Mouse (Mus musculus): ENCODE data around the gene Hba-a2. TPM values are rescaled to one million over a fixed set of nuclear protein-coding genes. Genes with fewer than 3 reads are reported as not detected.
A peak's percentile ranks its signal among the peaks of the same experiment; 100 is the strongest.

Gene Hba-a2
- polyA plus RNA-seq, 1 experiment = 108 TPM

GRCm38 (mm10) chr11:32307006-32307405, 10.7 kb downstream of the Hba-a2 start:
- Histone ChIP-seq H3K27me3 (ENCODE audit: control insufficient read depth, insufficient read depth, low read length) (no peaks in the 10 kb centered on the region), H3K4me3 (ENCODE audit: low read depth, low read length) (no peak overlapping the region), H3K27ac (ENCODE audit: insufficient read depth, low read depth, low read length) (no peak overlapping the region), H3K4me1 (ENCODE audit: control insufficient read depth, insufficient read depth, insufficient read length, low read length) (no peaks in the 10 kb centered on the region), H3K36me3 (ENCODE audit: control insufficient read depth, insufficient read depth, low read length) (no peaks in the 10 kb centered on the region)
- TF ChIP-seq POLR2A (IDR thresholded peaks at IDR 0.05; ENCODE audit: low read depth, low read length) (no peak), CTCF (IDR thresholded peaks at IDR 0.05; ENCODE audit: extremely low read depth, insufficient read length, insufficient replicate concordance, low read depth, low read length) (no peak)
- 71% methylated on average over 1 of the region's 1 CpGs for WGBS

- H3K4me3 ChIP-seq (ENCODE audit: low read depth, low read length) = no peak overlapping the region
- no peak for TF ChIP-seq POLR2A (IDR thresholded peaks at IDR 0.05; ENCODE audit: low read depth, low read length)
- TF ChIP-seq CTCF (IDR thresholded peaks at IDR 0.05; ENCODE audit: extremely low read depth, insufficient read length, insufficient replicate concordance, low read depth, low read length) = no peak
- no peaks in the 10 kb centered on the region for H3K36me3 ChIP-seq (ENCODE audit: control insufficient read depth, insufficient read depth, low read length)
- H3K27me3 ChIP-seq (ENCODE audit: control insufficient read depth, insufficient read depth, low read length) = no peaks in the 10 kb centered on the region
- no peak overlapping the region for H3K27ac ChIP-seq (ENCODE audit: insufficient read depth, low read depth, low read length)
- no peaks in the 10 kb centered on the region for H3K4me1 ChIP-seq (ENCODE audit: control insufficient read depth, insufficient read depth, insufficient read length, low read length)
- 63% methylated on average over 4 of the region's 4 CpGs for WGBS
These were observed 13.2 kb downstream of the Hba-a2 start for GRCm38 (mm10) chr11:32309446-32309845.

DNA sequence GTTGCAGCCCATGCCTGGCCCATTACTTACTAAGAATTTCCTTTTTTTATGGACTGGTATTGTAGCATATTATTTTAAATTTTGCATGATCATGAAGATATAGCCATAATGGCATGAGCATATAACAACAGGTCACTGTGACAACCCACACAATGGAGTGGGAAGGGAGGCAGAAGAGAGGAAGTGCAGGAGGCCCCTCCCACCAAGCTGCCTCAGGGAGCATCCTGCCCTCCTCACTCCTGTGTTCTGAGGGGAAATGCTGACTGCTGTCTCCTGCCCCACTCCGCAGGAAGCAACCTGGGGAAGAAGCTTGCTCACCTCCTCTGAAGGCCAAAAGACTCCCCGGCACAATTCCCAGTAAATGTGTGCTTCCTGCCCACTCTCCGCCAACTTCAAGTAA, 13.6 kb downstream of the Hba-a2 start:
- H3K36me3 ChIP-seq (ENCODE audit: control insufficient read depth, insufficient read depth, low read length) = no peaks in the 10 kb centered on the region
- no peak overlapping the region for H3K4me3 ChIP-seq (ENCODE audit: low read depth, low read length)
- WGBS = 69% methylated on average over 3 of the region's 3 CpGs
- no peaks in the 10 kb centered on the region for H3K27me3 ChIP-seq (ENCODE audit: control insufficient read depth, insufficient read depth, low read length)
- TF ChIP-seq CTCF (IDR thresholded peaks at IDR 0.05; ENCODE audit: extremely low read depth, insufficient read length, insufficient replicate concordance, low read depth, low read length) (no peak), POLR2A (IDR thresholded peaks at IDR 0.05; ENCODE audit: low read depth, low read length) (no peak)
- no peaks in the 10 kb centered on the region for H3K4me1 ChIP-seq (ENCODE audit: control insufficient read depth, insufficient read depth, insufficient read length, low read length)
- H3K27ac ChIP-seq (ENCODE audit: insufficient read depth, low read depth, low read length) = no peak overlapping the region

GRCm38 (mm10) chr11:32316009-32316408, 19.7 kb downstream of the Hba-a2 start:
- Histone ChIP-seq H3K27me3 (ENCODE audit: control insufficient read depth, insufficient read depth, low read length) (no peaks in the 10 kb centered on the region), H3K27ac (ENCODE audit: insufficient read depth, low read depth, low read length) (no peak overlapping the region), H3K36me3 (ENCODE audit: control insufficient read depth, insufficient read depth, low read length) (no peaks in the 10 kb centered on the region), H3K4me3 (ENCODE audit: low read depth, low read length) (no peak overlapping the region), H3K4me1 (ENCODE audit: control insufficient read depth, insufficient read depth, insufficient read length, low read length) (no peaks in the 10 kb centered on the region)
- WGBS = 73% methylated on average over 3 of the region's 3 CpGs
- no peak for TF ChIP-seq CTCF (IDR thresholded peaks at IDR 0.05; ENCODE audit: extremely low read depth, insufficient read length, insufficient replicate concordance, low read depth, low read length)
- no peak for TF ChIP-seq POLR2A (IDR thresholded peaks at IDR 0.05; ENCODE audit: low read depth, low read length)

DNA sequence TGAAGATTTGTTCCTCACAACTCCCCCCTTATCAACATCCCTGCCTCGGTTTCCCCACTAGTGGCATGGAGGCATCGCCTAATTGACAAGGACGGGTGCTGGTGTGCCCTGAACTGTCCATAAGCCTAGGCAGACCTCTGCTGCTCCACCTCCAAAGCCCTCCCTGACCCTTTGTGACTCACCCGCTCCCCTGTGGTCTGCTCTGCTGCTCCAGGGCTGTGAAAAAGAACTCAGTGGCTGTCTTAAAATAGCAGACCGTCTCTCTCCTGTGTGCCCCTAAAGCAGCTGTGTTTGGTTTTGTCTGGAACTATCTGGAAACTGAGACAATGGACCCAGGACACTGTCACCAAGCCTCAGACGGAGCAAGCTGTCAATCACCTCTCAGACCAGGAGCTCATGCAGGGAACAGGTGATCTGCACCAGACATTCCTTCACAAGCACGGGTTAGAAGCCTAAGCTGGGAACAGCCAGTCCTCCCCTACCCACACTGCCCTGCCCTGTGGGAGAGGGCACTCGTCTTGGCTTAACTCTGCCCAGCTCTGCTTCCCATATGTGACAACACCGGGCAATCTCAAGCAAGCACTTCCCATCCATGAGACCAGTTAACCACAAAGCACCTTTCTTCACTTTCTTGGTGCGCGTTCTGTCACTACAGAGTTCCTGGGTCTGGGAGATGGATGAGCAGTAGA, 24.4 kb downstream of the Hba-a2 start:
- Histone ChIP-seq H3K4me3 (ENCODE audit: low read depth, low read length) (no peak overlapping the region), H3K36me3 (ENCODE audit: control insufficient read depth, insufficient read depth, low read length) (no peaks in the 10 kb centered on the region), H3K27me3 (ENCODE audit: control insufficient read depth, insufficient read depth, low read length) (no peaks in the 10 kb centered on the region), H3K4me1 (ENCODE audit: control insufficient read depth, insufficient read depth, insufficient read length, low read length) (no peaks in the 10 kb centered on the region), H3K27ac (ENCODE audit: insufficient read depth, low read depth, low read length) (no peak overlapping the region)
- WGBS = 60% methylated on average over 11 of the region's 11 CpGs
- TF ChIP-seq CTCF (IDR thresholded peaks at IDR 0.05; ENCODE audit: extremely low read depth, insufficient read length, insufficient replicate concordance, low read depth, low read length) = no peak
- no peak for TF ChIP-seq POLR2A (IDR thresholded peaks at IDR 0.05; ENCODE audit: low read depth, low read length)

DNA sequence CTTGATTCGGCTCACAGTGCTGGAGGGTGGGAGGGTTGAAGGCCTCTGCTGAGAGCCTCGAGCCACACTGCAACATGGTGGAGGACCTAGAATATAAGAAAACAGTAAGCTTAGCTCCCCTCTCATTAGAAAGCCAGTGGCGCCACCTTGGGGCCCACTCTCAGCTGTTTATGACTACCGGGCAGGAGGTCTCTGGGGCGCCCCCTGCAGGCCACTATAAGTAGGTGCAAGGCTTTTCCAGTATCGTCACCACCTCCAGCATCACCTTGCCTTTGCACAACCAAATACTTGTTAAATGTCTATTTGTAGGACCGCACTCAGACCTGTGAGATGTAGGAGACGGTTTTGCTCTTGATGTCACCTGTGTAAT, 24.9 kb downstream of the Hba-a2 start:
- H3K27ac ChIP-seq (ENCODE audit: insufficient read depth, low read depth, low read length) = no peak overlapping the region
- no peaks in the 10 kb centered on the region for H3K4me1 ChIP-seq (ENCODE audit: control insufficient read depth, insufficient read depth, insufficient read length, low read length)
- H3K27me3 ChIP-seq (ENCODE audit: control insufficient read depth, insufficient read depth, low read length) = no peaks in the 10 kb centered on the region
- H3K36me3 ChIP-seq (ENCODE audit: control insufficient read depth, insufficient read depth, low read length) = no peaks in the 10 kb centered on the region
- H3K4me3 ChIP-seq (ENCODE audit: low read depth, low read length) = no peak overlapping the region
- TF ChIP-seq CTCF (IDR thresholded peaks at IDR 0.05; ENCODE audit: extremely low read depth, insufficient read length, insufficient replicate concordance, low read depth, low read length) (peak; percentile 74; the same call in 1 of the 2 replicates), POLR2A (IDR thresholded peaks at IDR 0.05; ENCODE audit: low read depth, low read length) (no peak)
- 33% methylated on average over 8 of the region's 8 CpGs for WGBS

- Histone ChIP-seq H3K27me3 (ENCODE audit: control insufficient read depth, insufficient read depth, low read length) (no peaks in the 10 kb centered on the region), H3K4me1 (ENCODE audit: control insufficient read depth, insufficient read depth, insufficient read length, low read length) (no peaks in the 10 kb centered on the region), H3K36me3 (ENCODE audit: control insufficient read depth, insufficient read depth, low read length) (no peaks in the 10 kb centered on the region), H3K4me3 (ENCODE audit: low read depth, low read length) (peak overlapping the region; percentile 54), H3K27ac (ENCODE audit: insufficient read depth, low read depth, low read length) (no peak overlapping the region)
- peak; percentile 90 for TF ChIP-seq CTCF (IDR thresholded peaks at IDR 0.05; ENCODE audit: extremely low read depth, insufficient read length, insufficient replicate concordance, low read depth, low read length)
- no peak for TF ChIP-seq POLR2A (IDR thresholded peaks at IDR 0.05; ENCODE audit: low read depth, low read length)
- 11% methylated on average over 15 of the region's 15 CpGs for WGBS
These were observed 28.3 kb downstream of the Hba-a2 start for GRCm38 (mm10) chr11:32324609-32325008.

Measured in small intestine, adult 2 months (tissue).